Mouse (Mus musculus): ENCODE results near the gene 2310034G01Rik. TPM values are rescaled to one million over a fixed set of nuclear protein-coding genes. Genes with fewer than 3 reads are reported as not detected.

The 2310034G01Rik gene
- 2.2 and 3.0 TPM in 2 replicates for polyA plus RNA-seq (2015; fragmentation: Nextera tagmentation; extraction: Ambion mirVana)

DNA sequence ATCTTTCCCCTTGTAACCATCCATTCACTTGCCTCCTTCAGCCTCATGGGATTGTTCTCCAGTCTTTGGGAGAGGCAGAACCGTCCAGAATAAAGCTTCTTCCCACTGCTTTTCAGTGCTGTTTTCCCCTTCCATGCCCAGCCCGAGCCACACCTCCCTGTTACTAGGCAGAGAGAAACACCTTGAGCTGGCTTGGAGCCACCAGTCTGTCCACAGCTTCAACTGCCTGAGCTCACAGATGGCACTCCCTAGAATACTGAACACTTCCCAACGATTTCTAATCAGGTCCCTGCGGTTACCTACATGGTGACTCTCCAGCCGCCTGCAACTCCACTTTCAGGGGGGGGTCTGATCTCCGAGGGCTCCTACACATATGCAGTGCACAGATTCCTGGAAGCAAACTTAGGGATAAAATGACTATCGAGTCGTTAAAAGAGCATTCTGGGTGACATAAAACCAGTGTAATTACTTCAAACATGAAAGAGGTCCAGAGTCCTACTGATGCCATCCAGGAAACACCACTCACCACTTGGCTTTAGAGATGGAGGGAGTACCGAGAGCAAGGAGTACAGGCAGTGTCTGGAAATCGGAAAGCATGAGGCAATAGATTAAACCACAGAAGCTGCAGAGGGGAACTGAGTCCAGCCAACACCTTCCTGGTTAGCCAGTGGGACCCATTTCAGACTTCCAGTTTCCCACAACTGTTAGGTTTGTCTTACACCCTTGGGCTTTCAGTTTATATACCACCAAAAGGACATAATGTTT is at the start of gene 2310034G01Rik:
Gene 2310034G01Rik (minus strand): TSS at position 135 of the 765 bp plus-strand sequence.

DNA sequence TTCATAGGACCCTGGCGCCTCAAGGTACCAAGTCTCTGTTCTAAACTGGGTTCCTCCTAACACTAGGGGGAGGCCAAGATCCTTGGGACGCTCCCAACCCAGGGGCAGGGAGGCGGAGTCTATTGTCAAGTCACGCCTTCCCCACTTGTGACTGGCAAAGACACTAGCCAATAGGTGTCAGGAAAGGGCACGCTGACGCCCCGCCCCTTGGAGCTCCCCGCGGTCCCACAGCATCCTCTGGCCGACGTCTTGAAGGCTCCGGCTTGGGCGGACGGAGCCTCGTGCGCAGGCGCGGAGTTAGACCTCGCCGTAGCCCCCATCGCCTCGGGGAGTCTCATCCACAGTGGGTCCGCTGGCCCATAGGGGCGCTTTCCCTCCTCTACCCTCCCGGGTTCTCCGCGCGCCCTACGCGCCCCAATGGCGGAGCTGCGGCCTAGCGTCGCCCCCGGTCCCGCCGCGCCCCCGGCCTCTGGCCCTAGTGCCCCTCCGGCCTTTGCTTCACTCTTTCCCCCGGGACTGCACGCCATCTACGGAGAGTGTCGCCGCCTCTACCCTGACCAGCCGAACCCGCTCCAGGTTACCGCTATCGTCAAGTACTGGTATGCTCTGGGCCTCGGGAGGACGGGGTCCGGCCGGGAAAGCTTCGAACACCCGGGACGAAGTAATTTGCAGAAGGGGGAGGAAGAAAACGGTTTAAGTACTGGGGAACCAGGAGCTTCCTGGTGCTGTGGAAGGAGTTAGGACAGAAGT is 46.8 kb upstream of the 2310034G01Rik start, which contains the start of gene Sufu:
Gene Sufu (plus strand): TSS at position 211 of the 750 bp plus-strand sequence.

GRCm38 (mm10) chr19:46395109-46396009 is 45.3 kb upstream of the 2310034G01Rik start, which contains the start of gene Actr1a:
Gene Actr1a (minus strand): TSS chr19:46395748.

GRCm38 (mm10) chr19:46338331-46338936 is 11.7 kb downstream of the 2310034G01Rik start, which contains the start of gene Cuedc2:
Gene Cuedc2 (minus strand): TSS chr19:46338702.

GRCm38 (mm10) chr19:46328081-46329030 is 21.7 kb downstream of the 2310034G01Rik start, which contains the start of gene Fbxl15:
Gene Fbxl15 (plus strand): TSS chr19:46328184.

GRCm38 (mm10) chr19:46326756-46327305 is 23.3 kb downstream of the 2310034G01Rik start, which contains the start of gene Psd:
Gene Psd (minus strand): TSS chr19:46327156.

GRCm38 (mm10) chr19:46304216-46304841 is 45.8 kb downstream of the 2310034G01Rik start, which contains the start of gene Nfkb2:
Gene Nfkb2 (plus strand): TSS chr19:46304320.

MicroRNAs within 50 kb of the gene (microRNA counts, 519-probe panel; counts per million panel counts)
- 40.5 counts per million for microRNA mmu-miR-146b

Small RNAs within 50 kb of the gene (microRNA-seq; reads per million reads assigned to microRNA genes)
- gene Mir146b, result 4.1 reads per million, percentile 6 among the genes with 10 or more reads in this experiment

Other genes starting within 250 kb of the 2310034G01Rik start
- not detected in 2 replicates for gene Elovl3, start 218.4 kb downstream of the 2310034G01Rik start, polyA plus RNA-seq (2015; fragmentation: Nextera tagmentation; extraction: Ambion mirVana)
- gene Pitx3, start 202.0 kb downstream of the 2310034G01Rik start, polyA plus RNA-seq (2015; fragmentation: Nextera tagmentation; extraction: Ambion mirVana), result 0.14 and 0.38 TPM in 2 replicates
- 62.8 and 64.7 TPM in 2 replicates for gene Gbf1, start 197.8 kb downstream of the 2310034G01Rik start, polyA plus RNA-seq (2015; fragmentation: Nextera tagmentation; extraction: Ambion mirVana)
- gene Nfkb2, start 46.0 kb downstream of the 2310034G01Rik start, polyA plus RNA-seq (2015; fragmentation: Nextera tagmentation; extraction: Ambion mirVana), result 2.8 and 3.5 TPM in 2 replicates
- 142 and 154 TPM in 2 replicates for gene Psd, start 23.1 kb downstream of the 2310034G01Rik start, polyA plus RNA-seq (2015; fragmentation: Nextera tagmentation; extraction: Ambion mirVana)
- gene Fbxl15, start 22.1 kb downstream of the 2310034G01Rik start, polyA plus RNA-seq (2015; fragmentation: Nextera tagmentation; extraction: Ambion mirVana), result 60.5 and 62.0 TPM in 2 replicates
- 334 and 392 TPM in 2 replicates for gene Cuedc2, start 11.6 kb downstream of the 2310034G01Rik start, polyA plus RNA-seq (2015; fragmentation: Nextera tagmentation; extraction: Ambion mirVana)
- 12.7 and 13.9 TPM in 2 replicates for gene Mfsd13a, start 9.2 kb downstream of the 2310034G01Rik start, polyA plus RNA-seq (2015; fragmentation: Nextera tagmentation; extraction: Ambion mirVana)
- 232 and 254 TPM in 2 replicates for gene Actr1a, start 45.4 kb upstream of the 2310034G01Rik start, polyA plus RNA-seq (2015; fragmentation: Nextera tagmentation; extraction: Ambion mirVana)
- gene Sufu, start 46.6 kb upstream of the 2310034G01Rik start, polyA plus RNA-seq (2015; fragmentation: Nextera tagmentation; extraction: Ambion mirVana), result 12.1 and 13.0 TPM in 2 replicates
- 29.8 and 33.8 TPM in 2 replicates for gene Trim8, start 151.4 kb upstream of the 2310034G01Rik start, polyA plus RNA-seq (2015; fragmentation: Nextera tagmentation; extraction: Ambion mirVana)
- 208 and 221 TPM in 2 replicates for gene Arl3, start 222.9 kb upstream of the 2310034G01Rik start, polyA plus RNA-seq (2015; fragmentation: Nextera tagmentation; extraction: Ambion mirVana)
- gene Sfxn2, start 223.1 kb upstream of the 2310034G01Rik start, polyA plus RNA-seq (2015; fragmentation: Nextera tagmentation; extraction: Ambion mirVana), result 9.7 and 13.3 TPM in 2 replicates
- gene Wbp1l, start 248.8 kb upstream of the 2310034G01Rik start, polyA plus RNA-seq (2015; fragmentation: Nextera tagmentation; extraction: Ambion mirVana), result 25.7 and 26.5 TPM in 2 replicates